Mouse (Mus musculus) adipocyte (in vitro differentiated cells): ENCODE results near the gene AI837181.

Experiments used
- DNase-seq: peaks from one replicate; pipeline ENCODE4 v3.0.0-alpha.2; 2016; ENCODE audit warnings: low spot score

Gene AI837181

GRCm38 (mm10) chr19:5473720-5474119 is 48.8 kb downstream of the AI837181 start, which contains the start of gene Efemp2:
Efemp2 (plus strand) TSS chr19:5473954.
- peak; percentile 95 for DNase-seq

GRCm38 (mm10) chr19:5474281-5475068 is 49.5 kb downstream of the AI837181 start:
- peak; percentile 59 for DNase-seq

GRCm38 (mm10) chr19:5475069-5475714 is 50.2 kb downstream of the AI837181 start:
- peak; percentile 60 for DNase-seq
